Mouse (Mus musculus): Measurements from ENCODE around the gene S100a10.

GRCm38 (mm10) chr3:93541501-93541900 lies 13.4 kb upstream of the S100a10 start:
- TF ChIP-seq CTCF (IDR thresholded peaks at IDR 0.05; ENCODE audit: control insufficient read depth, insufficient read depth, insufficient replicate concordance, low read depth, low read length), result no peak
- no peak for TF ChIP-seq POLR2A (IDR thresholded peaks at IDR 0.05; ENCODE audit: control insufficient read depth, low read depth, low read length)

Measured in testis, adult 2 months (tissue).